Mouse (Mus musculus) limb, embryonic 12.5 days (tissue): ENCODE measurements at regions not wholly inside any gene's neighbourhood (a gene's known extent, or its start where the extent isn't known, plus 50 kb on each side); places are given as distances from the start of the nearest gene placed in this dataset.

Experiments
- ATAC-seq: fragments of 200-750 bp; cut with Nextera tagmentation; 2 replicates; pipeline ENCODE4 v1.8.0; 2017; ENCODE audit warnings: low read depth, moderate TSS enrichment; ENCODE audit not compliant: insufficient number of reproducible peaks, insufficient read depth, low FRiP score, low TSS enrichment
- H3K27ac ChIP-seq: fragments of 300-500 bp; sonication (generic); 2 replicates; pipeline ENCODE4 v1.5.1; 2016; ENCODE audit warnings: mild to moderate bottlenecking, moderate library complexity
- H3K27me3 ChIP-seq: fragments of 300-500 bp; sonication (generic); 2 replicates; pipeline ENCODE4 v1.6.1; 2016; ENCODE audit warnings: mild to moderate bottlenecking, moderate library complexity
- H3K36me3 ChIP-seq: fragments of 300-500 bp; sonication (generic); 2 replicates; pipeline ENCODE4 v1.6.1; 2016; ENCODE audit warnings: mild to moderate bottlenecking, moderate library complexity
- H3K4me1 ChIP-seq: fragments of 300-500 bp; sonication (generic); replicated peaks from 2 replicates; pipeline ENCODE4 v1.6.1; 2016
- H3K4me2 ChIP-seq: fragments of 300-500 bp; sonication (generic); 2 replicates; pipeline ENCODE4 v1.6.1; 2016; ENCODE audit warnings: mild to moderate bottlenecking, moderate library complexity
- H3K4me3 ChIP-seq: fragments of 300-500 bp; sonication (generic); replicated peaks from 2 replicates; pipeline ENCODE4 v1.5.1; 2016; ENCODE audit warnings: mild to moderate bottlenecking
- H3K9ac ChIP-seq: fragments of 300-500 bp; sonication (generic); replicated peaks from 2 replicates; pipeline ENCODE4 v1.6.1; 2016; ENCODE audit warnings: mild to moderate bottlenecking, moderate library complexity
- H3K9me3 ChIP-seq: fragments of 300-500 bp; sonication (generic); 2 replicates; pipeline ENCODE4 v1.6.1; 2016; ENCODE audit warnings: mild to moderate bottlenecking, moderate library complexity
- WGBS: fragments of 180-500 bp; shearing (Covaris S2); methylation state at CpG from one replicate; pipeline ENCODE4 v1.1.7; 2016; 5-methylcytosine and 5-hydroxymethylcytosine counted together

DNA sequence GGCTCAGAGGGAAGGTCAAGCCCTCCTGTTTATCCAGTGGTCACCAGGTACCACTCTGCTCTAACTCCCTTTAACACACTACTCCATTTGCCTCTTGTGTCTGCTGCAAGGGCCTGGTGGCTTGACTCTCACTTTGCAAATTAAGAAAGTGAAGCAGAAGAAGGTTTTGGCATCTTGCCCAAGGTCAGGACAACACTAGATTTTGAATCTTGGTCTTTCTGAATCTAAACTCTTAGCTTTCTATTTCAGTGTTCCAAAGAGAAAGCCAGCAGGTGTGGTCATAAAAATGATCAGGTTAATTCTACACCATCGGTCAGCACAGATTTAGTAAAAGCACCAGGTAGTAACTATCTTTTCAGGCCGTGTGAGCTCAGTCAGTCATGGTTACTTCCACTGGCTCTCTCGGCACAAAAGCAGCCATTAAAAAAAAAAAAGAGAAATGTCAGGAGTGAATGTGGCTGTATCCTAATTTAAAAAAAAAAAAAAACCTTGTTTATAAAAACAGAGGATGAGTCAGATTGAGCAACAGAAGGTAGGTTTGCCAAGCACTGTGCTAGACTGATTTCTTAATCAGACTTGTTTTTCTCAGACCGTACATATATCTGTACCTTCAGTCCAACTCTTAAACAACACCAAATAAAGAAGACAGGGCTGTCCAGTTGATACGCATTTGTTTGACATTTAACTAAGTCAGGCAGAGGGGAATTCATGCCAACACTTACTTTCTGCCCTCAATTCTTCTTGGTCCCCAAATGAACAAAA is 403.6 kb upstream of the Rgma start:
- no peak overlapping the region for H3K4me3 ChIP-seq
- no peak for ATAC-seq
- H3K9ac ChIP-seq: no peak overlapping the region
- no peak overlapping the region for H3K27ac ChIP-seq
- H3K27me3 ChIP-seq: no peaks in the 10 kb centered on the region
- no peaks in the 10 kb centered on the region for H3K36me3 ChIP-seq
- no peak overlapping the region for H3K4me2 ChIP-seq
- 80% methylated on average over 5 of the region's 5 CpGs for WGBS
- H3K9me3 ChIP-seq: no peaks in the 10 kb centered on the region
- H3K4me1 ChIP-seq: no peaks in the 10 kb centered on the region

- H3K27me3 ChIP-seq: no peaks in the 10 kb centered on the region
- H3K9me3 ChIP-seq: no peaks in the 10 kb centered on the region
- no peak overlapping the region for H3K4me3 ChIP-seq
- no peak overlapping the region for H3K9ac ChIP-seq
- H3K27ac ChIP-seq: no peak overlapping the region
- H3K36me3 ChIP-seq: no peaks in the 10 kb centered on the region
- H3K4me1 ChIP-seq: no peaks in the 10 kb centered on the region
- WGBS: 86% methylated on average over 7 of the region's 7 CpGs
- H3K4me2 ChIP-seq: no peak overlapping the region
- no peak for ATAC-seq
Measured at GRCm38 (mm10) chr7:72972397-72972796, 402.9 kb upstream of the Rgma start.

DNA sequence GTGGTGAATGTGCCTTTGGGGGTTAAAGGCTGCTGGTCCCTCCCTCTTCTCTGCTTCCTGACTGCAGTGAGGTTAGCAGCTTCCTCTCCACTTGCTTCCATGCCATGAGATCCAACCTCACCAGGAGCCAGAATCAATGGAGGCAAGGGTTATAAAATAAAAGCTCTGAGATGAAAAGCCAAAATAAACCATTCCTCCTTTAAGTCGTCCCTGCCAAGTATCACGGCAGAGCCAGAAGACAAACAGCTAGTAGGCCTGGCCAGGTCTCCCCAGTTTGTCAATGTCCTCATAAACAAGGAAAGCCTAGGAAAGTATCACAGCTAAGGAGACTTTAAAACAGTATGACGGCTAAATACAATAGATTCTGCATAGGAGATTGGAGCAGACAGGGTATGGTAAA is 401.5 kb upstream of the Rgma start:
- H3K36me3 ChIP-seq: no peaks in the 10 kb centered on the region
- no peaks in the 10 kb centered on the region for H3K9me3 ChIP-seq
- no peaks in the 10 kb centered on the region for H3K4me1 ChIP-seq
- H3K27me3 ChIP-seq: no peaks in the 10 kb centered on the region
- ATAC-seq: no peak
- H3K27ac ChIP-seq: no peak overlapping the region
- H3K9ac ChIP-seq: no peak overlapping the region
- no peak overlapping the region for H3K4me2 ChIP-seq
- WGBS: 56% methylated on average over 3 of the region's 3 CpGs
- H3K4me3 ChIP-seq: no peak overlapping the region

GRCm38 (mm10) chr7:72974384-72974783 is 400.9 kb upstream of the Rgma start:
- H3K9me3 ChIP-seq: no peaks in the 10 kb centered on the region
- no peaks in the 10 kb centered on the region for H3K27me3 ChIP-seq
- H3K4me1 ChIP-seq: no peaks in the 10 kb centered on the region
- H3K4me3 ChIP-seq: no peak overlapping the region
- no peak overlapping the region for H3K4me2 ChIP-seq
- no peak for ATAC-seq
- WGBS: 83% methylated on average over 3 of the region's 3 CpGs
- no peak overlapping the region for H3K9ac ChIP-seq
- no peak overlapping the region for H3K27ac ChIP-seq
- H3K36me3 ChIP-seq: no peaks in the 10 kb centered on the region

DNA sequence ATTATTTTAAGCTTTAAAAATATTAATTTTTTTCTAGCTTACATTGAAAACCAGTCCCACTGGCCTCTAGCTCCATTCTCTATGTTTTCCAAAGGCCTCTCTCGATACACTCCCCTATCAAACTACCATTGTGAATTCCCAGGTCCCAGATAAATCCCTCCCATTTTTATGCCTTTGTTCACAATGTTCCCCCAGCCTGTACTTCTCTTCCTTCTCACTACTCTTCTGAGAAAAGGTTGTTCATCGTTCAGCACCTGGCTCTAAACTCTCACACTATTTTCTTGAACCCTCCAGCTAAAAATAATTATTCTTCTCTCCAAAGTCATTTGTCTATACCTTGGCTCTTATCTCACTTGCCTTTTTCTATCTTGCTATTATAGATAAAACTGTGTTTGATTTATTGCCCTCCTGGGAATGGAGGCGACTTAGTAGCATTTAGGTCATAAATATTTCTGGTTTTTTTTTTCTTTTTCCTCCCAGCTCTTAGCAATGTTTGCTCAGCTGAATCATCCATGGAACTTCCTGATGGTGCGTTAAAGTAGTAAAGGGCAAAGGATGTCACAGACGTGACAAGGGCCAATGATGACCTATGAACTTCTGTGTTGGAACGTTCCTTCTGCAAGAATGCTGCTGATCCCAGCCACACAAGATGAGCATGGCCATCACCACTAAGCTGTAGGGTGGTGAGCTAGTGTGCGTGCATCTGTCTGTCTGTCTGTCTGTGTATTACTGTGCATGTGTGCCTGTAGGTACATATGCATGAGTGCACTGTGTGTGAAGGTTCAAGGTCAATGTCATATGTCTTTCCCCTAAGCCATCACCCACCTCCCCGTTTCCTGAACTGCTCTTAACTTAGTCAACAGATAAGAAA is 384.5 kb upstream of the Rgma start:
- WGBS: 75% methylated on average over 8 of the region's 8 CpGs
- H3K9ac ChIP-seq: no peak overlapping the region
- no peak overlapping the region for H3K4me2 ChIP-seq
- H3K4me1 ChIP-seq: no peaks in the 10 kb centered on the region
- H3K9me3 ChIP-seq: peaks cover 6% of the 10 kb centered on the region; the same call in 1 of the 2 replicates
- no peaks in the 10 kb centered on the region for H3K36me3 ChIP-seq
- H3K27me3 ChIP-seq: no peaks in the 10 kb centered on the region
- H3K4me3 ChIP-seq: no peak overlapping the region
- no peak for ATAC-seq
- H3K27ac ChIP-seq: no peak overlapping the region

GRCm38 (mm10) chr7:72998374-72998773 is 376.9 kb upstream of the Rgma start:
- no peak overlapping the region for H3K4me3 ChIP-seq
- 29% methylated on average over 5 of the region's 5 CpGs for WGBS
- H3K4me2 ChIP-seq: no peak overlapping the region
- no peak overlapping the region for H3K27ac ChIP-seq
- no peaks in the 10 kb centered on the region for H3K36me3 ChIP-seq
- no peaks in the 10 kb centered on the region for H3K27me3 ChIP-seq
- no peaks in the 10 kb centered on the region for H3K9me3 ChIP-seq
- H3K9ac ChIP-seq: no peak overlapping the region
- H3K4me1 ChIP-seq: peaks cover 9% of the 10 kb centered on the region; the same call in 1 of the 2 replicates
- 0 out of 2 replicates have a peak, but pooled peaks have one; percentile 63 for ATAC-seq

DNA sequence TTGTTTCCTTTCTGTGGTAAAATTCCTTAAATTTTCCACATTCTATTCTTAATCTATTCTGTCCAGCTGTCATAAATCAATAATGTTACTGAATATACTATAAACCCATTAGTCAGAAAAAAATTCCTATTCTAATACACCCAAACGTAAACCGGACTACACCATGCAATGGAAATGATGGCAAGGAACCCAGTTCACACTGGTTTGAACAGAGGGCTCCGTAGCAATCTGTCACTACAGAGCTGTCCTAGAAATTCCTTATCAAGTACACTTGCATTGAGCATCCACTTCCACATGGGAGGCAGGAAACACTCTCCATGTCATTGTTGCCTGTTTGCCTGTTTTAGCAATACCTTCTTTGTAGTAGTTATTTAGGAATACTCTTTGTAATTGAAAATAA is 356.2 kb upstream of the Rgma start:
- Histone ChIP-seq H3K9me3 (no peaks in the 10 kb centered on the region), H3K27ac (no peak overlapping the region), H3K4me2 (no peak overlapping the region), H3K36me3 (no peaks in the 10 kb centered on the region), H3K4me3 (no peak overlapping the region), H3K4me1 (no peaks in the 10 kb centered on the region), H3K27me3 (no peaks in the 10 kb centered on the region), H3K9ac (no peak overlapping the region)
- 80% methylated on average over 3 of the region's 3 CpGs for WGBS
- ATAC-seq: no peak

GRCm38 (mm10) chr7:73019764-73020354 is 355.4 kb upstream of the Rgma start:
- no peak overlapping the region for H3K27ac ChIP-seq
- no peaks in the 10 kb centered on the region for H3K27me3 ChIP-seq
- no peaks in the 10 kb centered on the region for H3K4me1 ChIP-seq
- no peak overlapping the region for H3K4me3 ChIP-seq
- H3K4me2 ChIP-seq: no peak overlapping the region
- WGBS: 57% methylated on average over 1 of the region's 1 CpGs
- H3K36me3 ChIP-seq: no peaks in the 10 kb centered on the region
- no peaks in the 10 kb centered on the region for H3K9me3 ChIP-seq
- no peak for ATAC-seq
- no peak overlapping the region for H3K9ac ChIP-seq

- ATAC-seq: no peak
- WGBS: 76% methylated on average over 2 of the region's 2 CpGs
- no peak overlapping the region for H3K27ac ChIP-seq
- no peaks in the 10 kb centered on the region for H3K27me3 ChIP-seq
- no peaks in the 10 kb centered on the region for H3K9me3 ChIP-seq
- no peaks in the 10 kb centered on the region for H3K36me3 ChIP-seq
- no peaks in the 10 kb centered on the region for H3K4me1 ChIP-seq
- no peak overlapping the region for H3K9ac ChIP-seq
- no peak overlapping the region for H3K4me2 ChIP-seq
- no peak overlapping the region for H3K4me3 ChIP-seq
Measured at GRCm38 (mm10) chr7:73021786-73022185, 353.5 kb upstream of the Rgma start.

GRCm38 (mm10) chr7:73025640-73026039 is 349.7 kb upstream of the Rgma start:
- no peaks in the 10 kb centered on the region for H3K36me3 ChIP-seq
- no peak overlapping the region for H3K27ac ChIP-seq
- no peaks in the 10 kb centered on the region for H3K4me1 ChIP-seq
- WGBS: 81% methylated on average over 5 of the region's 5 CpGs
- no peaks in the 10 kb centered on the region for H3K27me3 ChIP-seq
- no peak overlapping the region for H3K9ac ChIP-seq
- no peak for ATAC-seq
- no peaks in the 10 kb centered on the region for H3K9me3 ChIP-seq
- H3K4me2 ChIP-seq: no peak overlapping the region
- H3K4me3 ChIP-seq: no peak overlapping the region

DNA sequence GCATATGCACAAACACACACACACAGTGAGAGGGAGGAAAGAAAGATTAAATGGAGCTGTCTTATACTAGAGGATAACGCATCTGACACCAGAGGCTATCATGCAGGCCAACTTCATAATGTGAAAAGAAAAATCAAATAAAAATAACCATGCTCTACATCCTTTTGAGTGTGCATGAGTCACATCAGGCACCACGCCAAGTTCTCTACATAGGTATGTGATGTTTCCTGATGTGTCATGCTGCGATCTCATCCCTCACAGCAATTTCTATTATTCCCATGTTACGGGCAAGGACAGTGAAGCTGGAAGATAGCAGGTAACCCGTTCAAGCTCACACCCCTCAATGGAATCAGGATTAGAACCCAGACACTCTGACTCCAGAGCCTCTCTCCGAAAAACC is 346.4 kb upstream of the Rgma start:
- Histone ChIP-seq H3K4me2 (no peak overlapping the region), H3K36me3 (no peaks in the 10 kb centered on the region), H3K9me3 (no peaks in the 10 kb centered on the region), H3K4me1 (peaks cover 10% of the 10 kb centered on the region), H3K4me3 (no peak overlapping the region), H3K27ac (no peak overlapping the region), H3K27me3 (no peaks in the 10 kb centered on the region), H3K9ac (no peak overlapping the region)
- WGBS: 90% methylated on average over 6 of the region's 6 CpGs
- no peak for ATAC-seq
